Mouse (Mus musculus) left cerebral cortex, postnatal 10 days (tissue): ENCODE results near the gene Cd180. TPM values are rescaled to one million over a fixed set of nuclear protein-coding genes. Genes with fewer than 3 reads are reported as not detected.
A peak's percentile ranks its signal among the peaks of the same experiment; 100 is the strongest.
"Not testable (repeated sequence)": the region's sequence is repeated elsewhere in the genome, so short reads cannot be mapped to it uniquely, and the experiment has no call there.

Experiments used
- DNase-seq, 2 experiments: peaks; one replicate each; pipeline ENCODE4 v3.0.0; 2021 to 2022; ENCODE audit warnings: low spot score in 2 of 2, mixed read lengths in 1 of 2; ENCODE audit errors: extremely low spot score in 1 of 2
- intact Hi-C: fragments of 180-260 bp; cut with DNase I; formaldehyde crosslinking; loops from one replicate; pipeline ENCODE4 v1.15.1; 2025
- total RNA-seq, 2 experiments: library from RNA; stranded (reverse); gene quantifications; 2 replicates each; pipeline ENCODE4 v1.2.3; 2021

Gene Cd180
- total RNA-seq, 2 experiments from 2014 or later, result 3.6 to 3.9 TPM

GRCm38 (mm10) chr13:102669522-102670256 is 23.7 kb upstream of the Cd180 start:
- intact Hi-C loops, result no loop called here

GRCm38 (mm10) chr13:102670503-102670902 is 22.9 kb upstream of the Cd180 start:
- DNase-seq, result no peak
- intact Hi-C loops, result no loop called here

More at GRCm38 (mm10) chr13:102669522-102670256, 23.7 kb upstream of the Cd180 start:
- DNase-seq, result no peak

- DNase-seq, result no peak
- intact Hi-C loops, result no loop called here
These were observed 19.3 kb upstream of the Cd180 start for GRCm38 (mm10) chr13:102674083-102674482.

DNA sequence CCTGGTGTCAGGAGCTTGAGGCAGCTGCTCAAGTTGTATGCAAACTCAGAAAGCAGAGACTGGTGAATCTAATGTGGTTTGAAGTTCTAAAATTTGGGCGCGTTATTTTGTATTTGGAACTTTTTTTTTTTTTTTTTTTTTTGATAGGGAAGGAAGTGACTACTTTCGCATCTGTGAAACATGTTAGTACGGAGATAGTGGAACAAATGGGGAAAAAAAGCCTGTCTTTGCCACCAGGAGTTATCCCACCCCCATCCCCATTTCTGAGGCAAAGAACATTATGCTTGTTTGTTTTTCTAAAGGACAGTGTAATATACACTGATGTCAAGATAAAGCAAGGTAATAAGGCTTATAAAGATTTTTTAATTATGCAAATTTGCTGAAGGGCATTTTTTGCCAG is 15.8 kb upstream of the Cd180 start:
- intact Hi-C loops, result loop anchor here (2.0 to 5.0 kb wide), 2 partner anchors 67 to 445 kb away; no protein-coding TSS in a partner anchor
- not testable (repeated sequence) for DNase-seq

DNA sequence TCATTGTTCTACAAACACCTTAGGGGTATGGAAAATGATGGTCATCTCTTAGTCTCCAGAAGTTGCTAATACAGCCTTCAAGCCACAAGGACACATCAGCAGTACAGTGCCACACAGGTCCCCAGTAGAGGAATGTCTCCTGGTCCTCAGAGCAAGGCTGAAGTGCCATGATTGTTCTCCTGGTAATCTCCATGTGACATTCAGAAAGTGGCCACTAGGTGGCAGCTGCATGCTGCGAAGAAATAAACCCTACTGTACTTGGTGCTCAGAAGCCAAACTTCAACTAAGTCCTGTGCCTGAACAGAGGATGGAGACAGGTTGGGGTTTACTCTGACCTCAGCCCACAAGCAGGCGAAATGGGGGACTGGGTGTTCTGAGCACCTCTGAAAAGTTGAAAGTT is 14.9 kb upstream of the Cd180 start:
- intact Hi-C loops, result loop anchor here (2.0 to 5.0 kb wide), 2 partner anchors 66 to 444 kb away; no protein-coding TSS in a partner anchor
- peak; percentile 75 to 82 for DNase-seq

GRCm38 (mm10) chr13:102684890-102685289 is 8.5 kb upstream of the Cd180 start:
- intact Hi-C loops, result loop anchor here (10.0 kb wide), 1 partner anchor 960 kb away; no protein-coding TSS in a partner anchor
- DNase-seq, result no peak

- DNase-seq, result no peak
- intact Hi-C loops, result loop anchor here (10.0 kb wide), 1 partner anchor 957 kb away; no protein-coding TSS in a partner anchor
These were observed 5.2 kb upstream of the Cd180 start for GRCm38 (mm10) chr13:102688121-102688520.

GRCm38 (mm10) chr13:102689201-102690090 is 3.9 kb upstream of the Cd180 start:
- intact Hi-C loops, result loop anchor here (10.0 kb wide), 1 partner anchor 955 kb away; no protein-coding TSS in a partner anchor
- no peak for DNase-seq

DNA sequence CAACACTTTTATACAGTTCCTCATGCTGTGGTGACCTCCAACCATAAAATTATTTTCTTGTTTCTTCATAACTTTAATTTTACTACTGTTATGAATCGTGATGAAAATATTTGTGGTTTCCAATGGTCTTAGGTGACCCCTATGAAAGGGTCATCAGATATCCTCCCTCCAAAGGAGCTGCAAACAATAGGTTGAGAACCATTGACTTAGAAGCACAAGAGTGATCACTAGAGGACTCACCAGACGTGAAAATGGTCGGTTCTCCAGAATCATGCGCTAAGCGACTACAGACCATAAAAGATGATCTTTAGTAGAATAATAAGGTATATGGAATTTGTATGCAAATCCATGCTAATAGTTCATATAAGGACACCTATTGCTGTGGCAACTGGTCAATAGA is 3.2 kb upstream of the Cd180 start:
- DNase-seq, result no peak
- intact Hi-C loops, result no loop called here

- intact Hi-C loops, result no loop called here
- no peak for DNase-seq
These were observed 1.8 kb upstream of the Cd180 start for GRCm38 (mm10) chr13:102691408-102692150.

- intact Hi-C loops, result no loop called here
- no peak for DNase-seq
These were observed 796 bp downstream of the Cd180 start for GRCm38 (mm10) chr13:102694154-102694553.

DNA sequence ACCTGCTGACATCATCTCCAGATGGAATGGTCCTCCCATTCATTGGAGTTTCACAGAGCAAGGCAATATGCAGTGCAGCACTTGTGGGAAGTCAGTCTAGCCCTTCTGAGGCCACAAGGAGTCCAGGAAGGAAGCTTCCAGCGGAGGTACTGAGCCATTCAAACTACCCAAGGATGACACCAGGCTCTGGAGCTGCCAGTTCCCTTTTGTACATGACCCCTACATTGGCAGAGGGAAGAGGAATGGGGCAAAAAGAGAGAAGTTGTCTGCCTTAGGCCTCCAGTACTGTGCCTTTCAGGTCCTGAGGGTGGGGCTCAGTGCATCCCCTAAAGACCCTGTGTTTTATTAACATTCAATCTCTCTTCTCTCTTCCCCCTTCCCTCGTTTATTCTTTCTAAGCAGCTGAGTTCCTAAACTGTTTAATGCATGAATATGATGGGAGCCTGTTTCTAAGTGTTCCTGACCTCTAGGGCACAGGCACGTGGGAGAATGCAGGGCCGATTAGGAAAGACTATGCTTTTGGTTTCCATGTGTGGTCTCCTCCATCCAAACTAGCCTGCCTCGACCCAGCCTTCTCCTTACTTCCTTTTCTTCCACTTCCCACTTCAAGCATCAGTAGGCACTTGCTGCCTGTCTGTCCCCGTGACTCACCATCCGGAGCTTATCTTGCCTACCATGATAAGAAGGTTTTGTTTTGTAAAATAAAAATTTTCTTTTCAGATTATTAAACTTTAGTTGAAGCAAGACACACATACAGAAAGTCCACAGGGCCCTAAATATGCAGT is 2.0 kb downstream of the Cd180 start:
- no peak for DNase-seq
- intact Hi-C loops, result no loop called here

DNA sequence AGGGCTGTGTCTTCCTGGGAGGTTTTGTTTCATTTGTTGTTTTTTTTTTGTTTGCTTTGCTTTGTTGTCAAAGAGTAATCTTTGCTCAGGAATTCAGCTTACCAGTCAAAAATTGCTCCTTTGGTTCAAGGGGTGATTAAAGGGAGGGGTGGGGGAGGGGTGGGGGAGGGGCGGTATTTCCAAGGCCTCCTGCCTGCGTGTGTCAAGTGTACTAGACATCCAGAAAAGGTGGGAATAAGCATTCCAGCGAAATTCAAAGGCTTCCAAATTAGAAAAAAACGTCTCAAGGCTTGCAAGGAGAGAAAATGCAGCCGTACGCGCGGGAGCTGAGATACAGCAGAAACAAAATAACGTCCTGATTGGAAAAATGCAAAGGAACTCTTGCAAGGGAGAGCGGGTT is 5.0 kb downstream of the Cd180 start:
- intact Hi-C loops, result no loop called here
- DNase-seq, result no peak

GRCm38 (mm10) chr13:102698751-102699323 is 5.5 kb downstream of the Cd180 start:
- intact Hi-C loops, result no loop called here
- peak; percentile 38 to 85 for DNase-seq

DNA sequence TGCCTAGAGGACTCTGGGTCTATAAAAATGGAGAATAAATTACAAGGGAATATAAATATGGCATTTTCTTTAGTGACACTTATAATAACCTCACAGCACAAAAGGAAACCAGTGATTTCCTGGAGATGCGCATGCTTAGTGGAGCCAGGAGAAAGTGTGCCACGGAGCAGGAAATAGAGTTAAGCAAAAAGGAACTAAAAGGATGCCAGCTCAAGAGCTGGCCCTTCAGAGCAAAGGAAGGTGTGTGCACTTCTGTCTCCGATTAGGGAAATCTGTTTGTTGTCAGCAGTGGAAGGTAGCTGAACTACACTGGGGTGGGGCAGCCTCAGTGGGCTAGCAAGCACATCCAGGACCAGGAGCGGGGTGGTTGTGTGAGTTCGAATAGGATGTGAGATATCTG is 6.8 kb downstream of the Cd180 start:
- intact Hi-C loops, result no loop called here
- no peak for DNase-seq

GRCm38 (mm10) chr13:102700744-102701143 is 7.4 kb downstream of the Cd180 start:
- no peak for DNase-seq
- intact Hi-C loops, result no loop called here

- intact Hi-C loops, result no loop called here
- DNase-seq, result no peak
These were observed 23.6 kb downstream of the Cd180 start for GRCm38 (mm10) chr13:102716973-102717372.

GRCm38 (mm10) chr13:102725416-102725815 is 32.1 kb downstream of the Cd180 start:
- DNase-seq, result no peak
- intact Hi-C loops, result no loop called here
